Mouse (Mus musculus) E14TG2a.4 (cell line): ENCODE measurements at regions not wholly inside any gene's neighbourhood (a gene's known extent, or its start where the extent isn't known, plus 50 kb on each side); places are given as distances from the start of the nearest gene placed in this dataset.

Experiments used
- CTCF ChIP-seq: conservative IDR thresholded peaks from 2 replicates; pipeline ENCODE4 v1.5.1; 2014; ENCODE audit warnings: low read length
- NANOG ChIP-seq: IDR thresholded peaks from 2 replicates; pipeline ENCODE4 v1.6.1; 2014; ENCODE audit warnings: borderline replicate concordance, low read length, mixed read lengths
- POU5F1 ChIP-seq: IDR thresholded peaks from 2 replicates; pipeline ENCODE4 v1.6.1; 2014; ENCODE audit warnings: low read length, borderline replicate concordance

- TF ChIP-seq CTCF (no peak; the same call in 1 of the 2 replicates), NANOG (no peak), POU5F1 (no peak)
These were observed 465.8 kb downstream of the Hao1 start for GRCm38 (mm10) chr2:134088374-134088773.
